Mouse (Mus musculus) forebrain, embryonic 11.5 days (tissue): Measurements from ENCODE around the gene Snx32. TPM values are rescaled to one million over a fixed set of nuclear protein-coding genes. Genes with fewer than 3 reads are reported as not detected.
"Not testable (repeated sequence)": the region's sequence is repeated elsewhere in the genome, so short reads cannot be mapped to it uniquely, and the experiment has no call there.

Source experiments
- ATAC-seq: fragments of 200-750 bp; cut with Nextera tagmentation; replicated peaks from 2 replicates; pipeline ENCODE4 v1.8.0; 2017; ENCODE audit warnings: moderate TSS enrichment; ENCODE audit not compliant: low FRiP score
- DNase-seq: peaks from one replicate; pipeline ENCODE4 v3.0.0-alpha.2; 2017; ENCODE audit warnings: low spot score
- H3K27ac ChIP-seq: fragments of 300-500 bp; sonication (generic); 2 replicates; pipeline ENCODE4 v1.5.1; 2014; ENCODE audit warnings: low read depth, low read length
- H3K27me3 ChIP-seq: fragments of 300-500 bp; sonication (generic); 2 replicates; pipeline ENCODE4 v1.6.1; 2014; ENCODE audit warnings: mild to moderate bottlenecking, low read length, mixed read lengths; ENCODE audit not compliant: control insufficient read depth, insufficient read depth
- H3K36me3 ChIP-seq: fragments of 300-500 bp; sonication (generic); 2 replicates; pipeline ENCODE4 v1.6.1; 2014; ENCODE audit warnings: mild to moderate bottlenecking, low read length, moderate library complexity, mixed read lengths; ENCODE audit not compliant: control insufficient read depth, insufficient read depth
- H3K4me1 ChIP-seq: fragments of 300-500 bp; sonication (generic); replicated peaks from 2 replicates; pipeline ENCODE4 v1.6.1; 2014; ENCODE audit warnings: low read length, mixed read lengths; ENCODE audit not compliant: control insufficient read depth, insufficient read depth
- H3K4me2 ChIP-seq: fragments of 300-500 bp; sonication (generic); 2 replicates; pipeline ENCODE4 v1.6.1; 2014; ENCODE audit warnings: low read depth, mild to moderate bottlenecking, low read length, moderate library complexity, mixed read lengths; ENCODE audit not compliant: severe bottlenecking
- H3K4me3 ChIP-seq: fragments of 300-500 bp; sonication (generic); 2 replicates; pipeline ENCODE4 v1.5.1; 2014; ENCODE audit warnings: low read depth, low read length
- H3K9ac ChIP-seq: fragments of 300-500 bp; sonication (generic); 2 replicates; pipeline ENCODE4 v1.6.1; 2014; ENCODE audit warnings: low read length
- H3K9me3 ChIP-seq: fragments of 300-500 bp; sonication (generic); 2 replicates; pipeline ENCODE4 v1.6.1; 2016; ENCODE audit warnings: low read length, mixed read lengths; ENCODE audit not compliant: control insufficient read depth
- whole genome bisulfite sequencing: fragments of 180-500 bp; shearing (Covaris S2); extraction: QIAGEN DNeasy Blood & Tissue Kit; methylation state at CpG from one replicate; pipeline ENCODE4 v1.1.7; 2014; 5-methylcytosine and 5-hydroxymethylcytosine counted together
- polyA plus RNA-seq: library from polyadenylated mRNA; unstranded; fragments of >200 nt; fragmentation: Nextera tagmentation; extraction: Ambion mirVana; gene quantifications from 2 replicates; pipeline ENCODE4 v1.2.1, GENCODE M21; 2014

Snx32 gene
- polyA plus RNA-seq, 1 experiment from 2014 or later = 15.9 TPM

DNA sequence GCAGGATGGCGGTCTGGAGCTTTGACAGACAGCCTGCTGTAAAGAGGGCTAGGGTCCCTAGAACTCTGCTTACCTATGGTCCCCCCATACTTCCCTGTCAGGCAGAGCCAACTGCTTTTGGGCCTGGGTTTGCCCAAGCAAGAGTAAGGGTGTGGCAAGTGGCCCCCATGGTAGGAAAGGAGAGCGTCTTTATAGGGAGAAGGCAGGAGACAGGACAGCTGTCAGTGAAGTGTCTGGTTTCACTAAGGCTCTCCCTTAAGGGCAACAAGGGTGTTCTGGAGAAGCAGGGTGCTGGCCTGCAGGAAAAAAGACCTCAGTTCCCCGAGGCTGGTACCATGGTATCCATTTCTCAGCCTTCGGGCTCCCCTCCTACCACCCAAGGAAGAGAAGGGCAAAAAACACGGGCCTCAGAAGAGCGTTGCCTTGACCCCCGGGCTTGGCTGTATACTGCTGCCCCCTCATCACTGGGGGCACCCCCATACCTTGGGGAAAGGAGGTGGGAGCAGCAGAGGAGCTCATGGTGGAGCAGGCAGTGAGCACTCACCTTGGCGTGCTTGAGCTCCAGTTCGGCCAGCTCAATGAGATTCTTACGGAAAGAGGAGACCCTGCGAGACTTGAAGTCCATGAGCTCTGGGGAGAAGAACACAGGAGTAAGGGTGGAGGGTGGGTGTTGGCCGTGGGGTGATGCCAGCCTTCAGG is 14.8 kb downstream of the Snx32 start:
- H3K9me3 ChIP-seq = no peaks in the 10 kb centered on the region
- H3K4me1 ChIP-seq = peaks cover 4% of the 10 kb centered on the region; the same call in 1 of the 2 replicates
- no peak overlapping the region for H3K4me2 ChIP-seq
- ATAC-seq (no peak), DNase-seq (no peak)
- no peak overlapping the region for H3K4me3 ChIP-seq
- H3K9ac ChIP-seq = no peak overlapping the region
- H3K27me3 ChIP-seq = no peaks in the 10 kb centered on the region
- no peak overlapping the region for H3K27ac ChIP-seq
- H3K36me3 ChIP-seq = peaks cover 12% of the 10 kb centered on the region
- WGBS = 85% methylated on average over 12 of the region's 12 CpGs

DNA sequence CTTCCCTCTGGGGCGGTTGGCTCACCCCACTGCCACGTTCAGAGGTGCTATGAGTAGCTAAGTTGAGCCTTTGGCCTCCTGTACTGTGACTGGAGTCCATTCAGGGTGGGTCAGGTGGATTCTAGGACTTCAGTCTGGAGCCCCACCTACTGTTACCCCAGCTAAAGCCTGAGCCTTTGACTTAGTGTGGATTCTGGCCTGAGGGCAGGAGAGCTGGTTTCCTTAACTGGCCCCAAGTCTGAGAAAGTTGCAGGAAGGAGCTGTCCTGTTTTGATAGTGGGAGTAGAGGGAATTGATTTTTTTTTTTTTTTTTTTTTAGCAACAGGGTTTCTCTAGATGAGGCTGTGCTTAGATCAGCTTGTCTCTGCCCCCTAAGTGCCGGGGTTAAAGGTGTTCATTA is 16.0 kb downstream of the Snx32 start:
- Histone ChIP-seq H3K4me2 (no peak overlapping the region), H3K27me3 (no peaks in the 10 kb centered on the region), H3K9me3 (no peaks in the 10 kb centered on the region), H3K4me3 (no peak overlapping the region), H3K4me1 (peaks cover 4% of the 10 kb centered on the region; the same call in 1 of the 2 replicates), H3K9ac (no peak overlapping the region), H3K27ac (no peak overlapping the region), H3K36me3 (peaks cover 12% of the 10 kb centered on the region)
- WGBS = 86% methylated on average over 3 of the region's 3 CpGs
- DNase-seq (no peak), ATAC-seq (no peak)

DNA sequence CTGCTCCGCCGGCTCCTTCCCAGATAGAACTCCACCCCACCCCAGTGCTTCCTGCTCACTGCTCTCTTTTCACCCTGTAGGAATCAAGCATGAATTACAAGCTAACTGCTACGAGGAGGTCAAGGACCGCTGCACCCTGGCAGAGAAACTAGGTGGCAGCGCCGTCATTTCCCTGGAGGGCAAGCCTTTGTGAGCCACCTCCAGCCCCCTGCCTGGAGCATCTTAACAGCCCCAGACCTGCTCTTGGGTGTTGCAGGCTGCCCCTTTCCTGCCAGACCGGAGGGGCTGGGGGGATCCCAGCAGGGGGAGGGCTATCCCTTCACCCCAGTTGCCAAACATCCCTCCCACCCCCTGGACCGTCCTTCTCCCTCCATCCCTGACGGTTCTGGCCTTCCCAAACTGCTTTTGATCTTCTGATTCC is 17.0 kb downstream of the Snx32 start:
- not testable (repeated sequence) for H3K4me1 ChIP-seq, H3K27ac ChIP-seq, H3K9ac ChIP-seq, H3K4me2 ChIP-seq, H3K9me3 ChIP-seq, DNase-seq, H3K4me3 ChIP-seq, ATAC-seq, H3K27me3 ChIP-seq
- peaks cover 12% of the 10 kb centered on the region for H3K36me3 ChIP-seq
- WGBS = 71% methylated on average over 9 of the region's 9 CpGs

DNA sequence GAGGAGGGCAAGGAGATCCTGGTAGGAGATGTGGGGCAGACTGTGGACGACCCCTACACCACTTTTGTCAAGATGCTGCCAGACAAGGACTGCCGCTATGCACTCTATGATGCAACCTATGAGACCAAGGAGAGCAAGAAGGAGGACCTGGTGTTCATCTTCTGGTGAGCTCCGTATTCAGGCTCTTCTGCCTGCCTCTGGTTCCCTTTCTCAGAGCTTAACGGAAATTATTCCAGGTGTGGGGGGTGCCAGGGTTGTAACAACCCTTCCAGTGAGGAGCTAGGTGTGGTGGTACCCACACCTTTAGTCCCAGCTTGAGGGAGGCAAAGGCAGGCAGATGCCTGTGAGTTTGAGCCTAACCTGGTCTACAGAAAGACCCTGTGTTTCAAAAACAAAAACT is 17.7 kb downstream of the Snx32 start:
- no peaks in the 10 kb centered on the region for H3K9me3 ChIP-seq
- WGBS = 87% methylated on average over 4 of the region's 4 CpGs
- H3K4me1 ChIP-seq = peaks cover 4% of the 10 kb centered on the region; the same call in 1 of the 2 replicates
- ATAC-seq (no peak), DNase-seq (no peak)
- no peak overlapping the region for H3K27ac ChIP-seq
- no peaks in the 10 kb centered on the region for H3K27me3 ChIP-seq
- no peak overlapping the region for H3K4me2 ChIP-seq
- H3K36me3 ChIP-seq = peaks cover 12% of the 10 kb centered on the region
- no peak overlapping the region for H3K4me3 ChIP-seq
- H3K9ac ChIP-seq = no peak overlapping the region

DNA sequence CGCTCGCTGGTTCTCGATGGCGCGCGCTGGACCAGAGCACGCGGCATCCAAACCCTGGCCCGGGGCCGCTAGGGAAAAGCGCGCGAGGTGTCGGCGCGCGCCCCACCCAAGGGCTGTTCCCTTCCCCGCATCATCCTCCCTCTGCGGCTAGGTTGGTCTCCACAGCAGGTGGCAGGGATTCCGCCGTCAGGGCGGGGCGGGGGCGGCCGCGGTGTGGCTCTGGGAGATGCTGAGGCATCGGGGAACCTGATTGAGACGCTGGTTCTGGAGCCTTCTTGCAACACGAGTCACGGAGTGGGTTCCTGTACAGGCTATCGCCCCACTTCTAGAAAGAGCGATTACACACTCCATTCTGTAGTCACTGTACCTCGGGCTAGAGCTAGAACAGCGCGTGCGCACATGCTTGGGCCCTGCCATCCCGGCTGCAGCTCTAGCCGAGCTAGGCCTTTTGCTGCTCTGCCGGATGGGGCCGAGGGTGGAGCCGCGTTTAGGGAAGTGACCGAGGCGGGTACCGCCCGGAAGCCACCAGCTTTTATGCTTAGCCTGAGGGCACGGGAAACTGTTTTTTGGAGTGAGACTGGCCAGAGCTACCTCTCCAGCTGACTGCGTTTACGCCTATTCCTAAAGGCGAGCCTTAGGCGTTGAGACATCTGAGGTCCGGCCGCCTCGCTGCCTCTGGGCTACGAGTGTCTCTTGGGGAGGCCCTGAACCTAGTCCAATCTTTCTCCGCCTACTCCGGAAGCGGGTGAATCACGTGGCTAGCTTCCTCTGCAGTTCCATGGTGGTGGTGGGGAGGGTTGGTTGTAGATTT is 19.2 kb downstream of the Snx32 start:
- no peaks in the 10 kb centered on the region for H3K27me3 ChIP-seq
- peaks cover 10% of the 10 kb centered on the region for H3K36me3 ChIP-seq
- peak overlapping the region; percentile 96 for H3K9ac ChIP-seq
- peak overlapping the region; percentile 99 for H3K27ac ChIP-seq
- no peaks in the 10 kb centered on the region for H3K9me3 ChIP-seq
- DNase-seq = peak; percentile 83
- peak overlapping the region; percentile 98 for H3K4me3 ChIP-seq
- peak; percentile 3 for ATAC-seq
- peaks cover 4% of the 10 kb centered on the region; the same call in 1 of the 2 replicates for H3K4me1 ChIP-seq
- under 1% methylated on average over 59 of the region's 59 CpGs for WGBS
- peak overlapping the region; percentile 60 for H3K4me2 ChIP-seq

DNA sequence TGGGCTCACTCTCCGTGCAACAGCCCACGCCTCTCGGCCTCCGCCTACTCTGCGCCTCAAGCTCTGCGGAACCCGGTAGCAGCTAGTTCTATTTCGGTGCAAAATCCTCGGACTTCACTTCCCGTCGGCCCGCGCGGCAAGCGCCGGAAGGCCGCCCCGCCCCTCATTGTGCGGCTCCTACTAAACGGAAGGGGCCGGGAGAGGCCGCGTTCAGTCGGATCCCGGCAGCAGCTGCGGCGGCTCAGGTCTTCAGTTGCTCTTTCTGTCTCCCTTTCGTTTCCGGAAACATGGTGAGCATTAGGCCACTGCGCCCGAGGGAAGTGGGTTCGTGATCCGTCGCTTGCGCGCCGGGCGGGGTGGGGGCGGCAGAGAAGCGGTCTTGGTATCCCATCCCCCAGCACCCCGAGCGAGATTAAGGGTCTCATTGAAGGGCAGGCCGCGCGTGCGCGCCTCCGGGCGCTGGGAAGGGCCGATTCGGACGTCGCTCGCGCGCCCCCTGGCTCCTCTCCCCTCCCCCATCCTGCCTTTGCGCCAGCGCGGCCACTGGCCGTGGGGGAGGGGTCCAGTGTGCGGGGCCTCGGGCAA is 19.9 kb downstream of the Snx32 start, which contains the start of gene Cfl1:
TSS of gene Cfl1 (plus strand) at position 143 of the 585 bp plus-strand sequence.
- DNase-seq (peak; percentile 97), ATAC-seq (peak; percentile 70)
- H3K9me3 ChIP-seq = no peaks in the 10 kb centered on the region
- H3K4me1 ChIP-seq = peaks cover 4% of the 10 kb centered on the region; the same call in 1 of the 2 replicates
- peak within 1 kb of the TSS; percentile 99 for H3K27ac ChIP-seq
- peak within 1 kb of the TSS; percentile 64 for H3K4me2 ChIP-seq
- no peaks in the 10 kb centered on the region for H3K27me3 ChIP-seq
- peak within 1 kb of the TSS; percentile 96 for H3K9ac ChIP-seq
- H3K4me3 ChIP-seq = peak within 1 kb of the TSS; percentile 98
- under 1% methylated on average over 61 of the region's 62 CpGs for WGBS
- peaks cover 9% of the 10 kb centered on the region for H3K36me3 ChIP-seq

DNA sequence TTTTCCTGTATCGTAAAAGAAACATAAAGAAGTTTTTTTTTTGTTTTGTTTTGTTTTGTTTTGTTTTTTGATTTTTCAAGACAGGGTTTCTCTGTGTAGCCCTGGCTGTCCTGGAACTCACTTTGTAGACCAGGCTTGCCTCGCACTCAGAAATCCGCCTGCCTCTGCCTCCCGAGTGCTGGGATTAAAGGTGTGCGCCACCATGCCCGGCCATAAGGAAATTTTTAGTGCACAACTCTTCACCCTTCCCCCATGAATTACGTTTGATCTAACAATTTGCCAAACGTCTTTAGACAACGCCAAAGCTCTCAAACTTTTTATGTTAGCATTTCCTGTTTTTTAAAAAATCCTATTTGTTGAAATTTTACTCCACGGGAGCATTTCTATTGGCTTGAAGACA is 20.6 kb downstream of the Snx32 start:
- not testable (repeated sequence) for H3K4me2 ChIP-seq

DNA sequence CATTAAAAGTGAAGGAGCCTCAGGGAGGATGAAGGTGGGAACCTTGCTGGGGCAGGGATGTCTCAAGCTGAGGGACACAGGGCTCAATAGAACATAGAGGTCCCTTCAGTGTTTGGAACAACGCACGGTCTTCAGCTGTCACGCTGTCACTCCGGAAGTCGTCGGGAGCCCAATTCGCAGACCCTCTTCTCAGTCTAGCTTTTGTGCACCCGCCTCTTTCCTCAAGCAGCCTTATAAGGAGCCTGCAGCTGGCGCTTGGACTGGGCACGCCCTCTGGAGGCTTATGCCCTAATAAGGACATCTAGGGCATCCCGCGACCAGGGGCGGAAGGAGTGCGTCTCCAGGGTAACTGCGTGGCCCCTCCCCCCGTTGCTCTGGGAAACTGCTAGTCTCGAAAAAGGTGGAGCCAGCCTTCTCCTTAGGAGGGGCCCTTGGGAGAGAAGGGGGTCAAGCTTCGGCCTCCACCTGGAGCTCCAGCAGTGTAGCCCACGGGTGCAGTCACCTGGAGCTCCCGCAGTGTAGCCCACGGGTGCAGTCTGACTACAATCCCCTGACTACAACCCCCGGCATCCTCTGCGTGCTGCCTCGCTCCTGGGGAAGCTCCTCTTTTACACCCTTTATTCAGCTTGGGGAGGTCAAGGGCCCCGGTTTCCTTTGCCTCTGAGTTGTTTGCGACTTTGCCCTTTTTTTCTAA is 21.3 kb downstream of the Snx32 start:
- Histone ChIP-seq H3K27me3 (no peaks in the 10 kb centered on the region), H3K4me1 (peaks cover 4% of the 10 kb centered on the region; the same call in 1 of the 2 replicates), H3K36me3 (peaks cover 6% of the 10 kb centered on the region), H3K9ac (peak overlapping the region; percentile 66), H3K27ac (peak overlapping the region; percentile 99), H3K4me3 (peak overlapping the region; percentile 44), H3K4me2 (peak overlapping the region; percentile 64), H3K9me3 (no peaks in the 10 kb centered on the region)
- peak; percentile 97 for DNase-seq
- WGBS = 1% methylated on average over 26 of the region's 26 CpGs
- peak; percentile 83 for ATAC-seq

More for the DNA sequence above, 20.6 kb downstream of the Snx32 start:
- not testable (repeated sequence) for ATAC-seq, H3K9ac ChIP-seq, H3K4me1 ChIP-seq, H3K36me3 ChIP-seq, H3K9me3 ChIP-seq, H3K27me3 ChIP-seq, DNase-seq
- peak overlapping the region; percentile 99 for H3K27ac ChIP-seq
- peak overlapping the region; percentile 98; the same call in 1 of the 2 replicates for H3K4me3 ChIP-seq
- 51% methylated on average over 10 of the region's 10 CpGs for WGBS
